Mouse (Mus musculus): ENCODE data around the gene Bckdk.

DNA sequence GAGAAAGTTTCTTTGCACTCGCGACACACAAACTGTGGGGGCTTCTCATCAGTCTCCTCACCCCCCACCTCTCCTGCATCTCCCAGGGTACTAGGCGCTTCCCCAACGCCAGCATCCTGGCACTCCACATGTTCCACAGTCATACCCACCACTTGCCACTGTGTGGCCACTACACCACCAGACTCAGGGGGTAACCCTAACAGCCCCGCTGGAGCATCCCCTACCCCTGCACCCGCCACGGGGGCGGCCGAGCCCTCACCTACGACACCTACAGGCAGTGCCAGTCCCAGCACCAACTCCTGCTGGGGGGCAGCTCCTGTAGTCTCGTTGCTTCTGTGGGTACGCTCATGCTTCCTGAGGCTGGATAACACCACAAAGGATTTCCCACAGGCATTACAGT lies 37.4 kb upstream of the Bckdk start:
- TF ChIP-seq POLR2A (IDR thresholded peaks at IDR 0.05; ENCODE audit: borderline replicate concordance, insufficient read depth, low read length) = no peak
- TF ChIP-seq CTCF (IDR thresholded peaks at IDR 0.05; ENCODE audit: borderline replicate concordance, insufficient read depth, low read depth, low read length) = no peak
